Mouse (Mus musculus) naive thymus-derived CD4-positive, alpha-beta T cell, adult 2 months (primary cell): ENCODE data around the gene Gadl1.
"Not testable (repeated sequence)": the region's sequence is repeated elsewhere in the genome, so short reads cannot be mapped to it uniquely, and the experiment has no call there.

ENCODE experiments used
- DNase-seq: peaks from one replicate; pipeline ENCODE4 v3.0.0-alpha.2; 2011; ENCODE audit warnings: low read depth

Gene Gadl1

GRCm38 (mm10) chr9:116025371-116025770 lies 116.1 kb downstream of the Gadl1 start:
- DNase-seq: no peak

- no peak for DNase-seq
These were observed 119.8 kb downstream of the Gadl1 start for GRCm38 (mm10) chr9:116029076-116029475.

GRCm38 (mm10) chr9:116032711-116033110 lies 123.5 kb downstream of the Gadl1 start:
- DNase-seq: no peak

- DNase-seq: no peak
These were observed 129.0 kb downstream of the Gadl1 start for GRCm38 (mm10) chr9:116038275-116038674.

GRCm38 (mm10) chr9:116039981-116040380 lies 130.7 kb downstream of the Gadl1 start:
- DNase-seq: no peak

GRCm38 (mm10) chr9:116040852-116041251 lies 131.6 kb downstream of the Gadl1 start:
- DNase-seq: not testable (repeated sequence)

GRCm38 (mm10) chr9:116041369-116041768 lies 132.1 kb downstream of the Gadl1 start:
- no peak for DNase-seq

- peak; percentile 82 for DNase-seq
These were observed 132.5 kb downstream of the Gadl1 start for GRCm38 (mm10) chr9:116041787-116042186.

GRCm38 (mm10) chr9:116049985-116050384 lies 140.7 kb downstream of the Gadl1 start:
- DNase-seq: peak; percentile 31

- no peak for DNase-seq
These were observed 144.7 kb downstream of the Gadl1 start for GRCm38 (mm10) chr9:116053976-116054375.

- DNase-seq: no peak
These were observed 149.2 kb downstream of the Gadl1 start for GRCm38 (mm10) chr9:116058475-116058874.

GRCm38 (mm10) chr9:116059156-116059555 lies 149.9 kb downstream of the Gadl1 start:
- peak; percentile 48 for DNase-seq

- DNase-seq: peak; percentile 70
These were observed 151.4 kb downstream of the Gadl1 start for GRCm38 (mm10) chr9:116060691-116061090.

GRCm38 (mm10) chr9:116064774-116065173 lies 155.5 kb downstream of the Gadl1 start:
- DNase-seq: no peak

GRCm38 (mm10) chr9:116071561-116071960 lies 162.3 kb downstream of the Gadl1 start:
- not testable (repeated sequence) for DNase-seq

GRCm38 (mm10) chr9:116076163-116076562 lies 166.9 kb downstream of the Gadl1 start:
- DNase-seq: no peak

GRCm38 (mm10) chr9:116076946-116077345 lies 167.7 kb downstream of the Gadl1 start:
- no peak for DNase-seq

- DNase-seq: no peak
These were observed 168.2 kb downstream of the Gadl1 start for GRCm38 (mm10) chr9:116077419-116077818.

- DNase-seq: no peak
These were observed 172.5 kb downstream of the Gadl1 start for GRCm38 (mm10) chr9:116081781-116082180.

- no peak for DNase-seq
These were observed 174.0 kb downstream of the Gadl1 start for GRCm38 (mm10) chr9:116083300-116083699.

- peak; percentile 50 for DNase-seq
These were observed 174.6 kb downstream of the Gadl1 start for GRCm38 (mm10) chr9:116083726-116084323.

GRCm38 (mm10) chr9:116084324-116084931 lies 175.2 kb downstream of the Gadl1 start:
- DNase-seq: peak; percentile 66

- DNase-seq: no peak
These were observed 176.7 kb downstream of the Gadl1 start for GRCm38 (mm10) chr9:116085999-116086398.

- no peak for DNase-seq
These were observed 178.0 kb downstream of the Gadl1 start for GRCm38 (mm10) chr9:116087263-116087662.
